Mouse (Mus musculus): ENCODE results near the gene Gm3776. TPM values are rescaled to one million over a fixed set of nuclear protein-coding genes. Genes with fewer than 3 reads are reported as not detected.
"Not testable (repeated sequence)": the region's sequence is repeated elsewhere in the genome, so short reads cannot be mapped to it uniquely, and the experiment has no call there.

Gm3776 gene
- polyA plus RNA-seq, 1 experiment: not detected

- not testable (repeated sequence) for H3K4me3 ChIP-seq (ENCODE audit: insufficient read depth, low read length); H3K4me1 ChIP-seq (ENCODE audit: control insufficient read depth, insufficient read depth, low read length); H3K27ac ChIP-seq (ENCODE audit: insufficient read depth, low read length)
- TF ChIP-seq CTCF (IDR thresholded peaks at IDR 0.05; ENCODE audit: extremely low read depth, insufficient read depth, low read length): peak; percentile 57
Observed at GRCm38 (mm10) chr9:78296089-78296488, 39.2 kb downstream of the Gm3776 start.

GRCm38 (mm10) chr9:78298232-78298631 lies 41.3 kb downstream of the Gm3776 start:
- no peaks in the 10 kb centered on the region for H3K4me1 ChIP-seq (ENCODE audit: control insufficient read depth, insufficient read depth, low read length)
- TF ChIP-seq POLR2A (IDR thresholded peaks at IDR 0.05; ENCODE audit: extremely low read depth, insufficient read depth, low read length) (no peak), CTCF (IDR thresholded peaks at IDR 0.05; ENCODE audit: extremely low read depth, insufficient read depth, low read length) (no peak)
- no peak overlapping the region for H3K27ac ChIP-seq (ENCODE audit: insufficient read depth, low read length)
- no peak overlapping the region for H3K4me3 ChIP-seq (ENCODE audit: insufficient read depth, low read length)

GRCm38 (mm10) chr9:78299143-78299542 lies 42.2 kb downstream of the Gm3776 start:
- not testable (repeated sequence) for H3K4me3 ChIP-seq (ENCODE audit: insufficient read depth, low read length); H3K27ac ChIP-seq (ENCODE audit: insufficient read depth, low read length); H3K4me1 ChIP-seq (ENCODE audit: control insufficient read depth, insufficient read depth, low read length)

GRCm38 (mm10) chr9:78308122-78308521 lies 51.2 kb downstream of the Gm3776 start:
- not testable (repeated sequence) for H3K27ac ChIP-seq (ENCODE audit: insufficient read depth, low read length); H3K4me3 ChIP-seq (ENCODE audit: insufficient read depth, low read length)

GRCm38 (mm10) chr9:78314696-78315095 lies 57.8 kb downstream of the Gm3776 start, which contains the start of gene Omt2a:
Omt2a (minus strand) TSS chr9:78314796.
- H3K27ac ChIP-seq (ENCODE audit: insufficient read depth, low read length): no peak within 1 kb of the TSS
- H3K4me3 ChIP-seq (ENCODE audit: insufficient read depth, low read length): no peak within 1 kb of the TSS
- TF ChIP-seq CTCF (IDR thresholded peaks at IDR 0.05; ENCODE audit: extremely low read depth, insufficient read depth, low read length): no peak
- no peak for TF ChIP-seq POLR2A (IDR thresholded peaks at IDR 0.05; ENCODE audit: extremely low read depth, insufficient read depth, low read length)
- no peaks in the 10 kb centered on the region for H3K4me1 ChIP-seq (ENCODE audit: control insufficient read depth, insufficient read depth, low read length)

More at GRCm38 (mm10) chr9:78308122-78308521, 51.2 kb downstream of the Gm3776 start:
- not testable (repeated sequence) for H3K4me1 ChIP-seq (ENCODE audit: control insufficient read depth, insufficient read depth, low read length)

Other genes starting within 250 kb of the Gm3776 start
- not detected in 2 replicates for gene Gcm1, start 205.2 kb upstream of the Gm3776 start, polyA plus RNA-seq (2012; rRNA removed)
- 138 and 144 TPM in 2 replicates for gene Fbxo9, start 148.1 kb upstream of the Gm3776 start, polyA plus RNA-seq (2012; rRNA removed)
- gene Ick, start 147.9 kb upstream of the Gm3776 start, polyA plus RNA-seq (2012; rRNA removed): 18.0 and 19.1 TPM in 2 replicates
- 85.6 and 92.4 TPM in 2 replicates for gene Gsta4, start 74.4 kb upstream of the Gm3776 start, polyA plus RNA-seq (2012; rRNA removed)
- not detected in 2 replicates for gene Gsta1, start 26.5 kb upstream of the Gm3776 start, polyA plus RNA-seq (2012; rRNA removed)
- not detected in 2 replicates for gene Gm10639, start 32.8 kb downstream of the Gm3776 start, polyA plus RNA-seq (2012; rRNA removed)
- gene Omt2a, start 57.7 kb downstream of the Gm3776 start, polyA plus RNA-seq (2012; rRNA removed): not detected in 2 replicates
- not detected in 2 replicates for gene Omt2b, start 70.5 kb downstream of the Gm3776 start, polyA plus RNA-seq (2012; rRNA removed)
- 0.28 and 0.44 TPM in 2 replicates for gene Gsta2, start 98.7 kb downstream of the Gm3776 start, polyA plus RNA-seq (2012; rRNA removed)
- gene Dppa5a, start 111.0 kb downstream of the Gm3776 start, polyA plus RNA-seq (2012; rRNA removed): 0.26 TPM in 1 of 2 replicates, not detected in the other
- gene Ooep, start 121.6 kb downstream of the Gm3776 start, polyA plus RNA-seq (2012; rRNA removed): 0.06 and 0.08 TPM in 2 replicates
- 0.21 and 0.27 TPM in 2 replicates for gene Ddx43, start 138.6 kb downstream of the Gm3776 start, polyA plus RNA-seq (2012; rRNA removed)
- 0.61 and 0.96 TPM in 2 replicates for gene Cgas, start 186.1 kb downstream of the Gm3776 start, polyA plus RNA-seq (2012; rRNA removed)
- gene Mto1, start 191.1 kb downstream of the Gm3776 start, polyA plus RNA-seq (2012; rRNA removed): 29.6 and 30.4 TPM in 2 replicates
- gene Gm17324, start 191.7 kb downstream of the Gm3776 start, polyA plus RNA-seq (2012; rRNA removed): 1.0 and 1.1 TPM in 2 replicates
- gene Eef1a1, start 232.0 kb downstream of the Gm3776 start, polyA plus RNA-seq (2012; rRNA removed): 3,308 and 3,313 TPM in 2 replicates